Comparison of ENCODE assay signal across 9 mouse cellular contexts in genomic region chr10:77089336-77089735, GRCm38 (mm10). TPM values are rescaled to one million over a fixed set of nuclear protein-coding genes. Genes with fewer than 3 reads are reported as not detected.
DNase-seq lines count a peak whose midpoint lies in the region; ATAC-seq and TF ChIP-seq lines count a peak whose summit lies in the region.
"Had no signal": no experiment of that assay in that cellular context is flagged by ENCODE, and none has a peak within 500 bp of the region (broad histone marks: within the 10 kb centered on the region; RNA-seq: fewer than 3 reads in every experiment).

No protein-coding gene starts in this region.

- peak overlapping the region; percentile 79 for H3K27ac ChIP-seq in CH12.LX (ENCODE audit: insufficient read depth, low read depth)
- H3K27ac ChIP-seq in heart, embryonic 11.5 days (ENCODE audit: low read depth, low read length), result peak overlapping the region; percentile 42; the same call in 1 of the 2 replicates
- peak overlapping the region; percentile 79 for H3K27ac ChIP-seq in liver, embryonic 13.5 days
- peak overlapping the region; percentile 39; the same call in 1 of the 2 replicates for H3K27ac ChIP-seq in stomach, embryonic 14.5 days (ENCODE audit: low read length)
- H3K27ac ChIP-seq: macrophage had no signal

- peaks cover 4 to 21% of the 10 kb centered on the region in 2 experiments; a peak in 2 of 4 replicates for H3K4me1 ChIP-seq in CH12.LX (ENCODE audit: control insufficient read depth in 1 of 2, insufficient read depth in 2 of 2)
- H3K4me1 ChIP-seq in heart, embryonic 11.5 days (ENCODE audit: control insufficient read depth, insufficient read depth, low read length), result peaks cover 19% of the 10 kb centered on the region
- peaks cover 33% of the 10 kb centered on the region for H3K4me1 ChIP-seq in liver, embryonic 13.5 days (replicated peaks)
- 0 out of 2 replicates have a peak, but pooled peaks cover 4% of the 10 kb centered on the region for H3K4me1 ChIP-seq in stomach, embryonic 14.5 days (ENCODE audit: control insufficient read depth, insufficient read depth, low read length)

- H3K36me3 ChIP-seq in CH12.LX (replicated peaks in 1 of 2; ENCODE audit: control insufficient read depth in 1 of 2, insufficient read depth in 1 of 2, low read length in 1 of 2), result peaks cover 0 to 13% of the 10 kb centered on the region in 2 experiments
- peaks cover 23% of the 10 kb centered on the region for H3K36me3 ChIP-seq in heart, embryonic 11.5 days (ENCODE audit: control insufficient read depth, insufficient read depth, low read length)
- H3K36me3 ChIP-seq in liver, embryonic 13.5 days, result peaks cover 33% of the 10 kb centered on the region
- H3K36me3 ChIP-seq in stomach, embryonic 14.5 days (ENCODE audit: control insufficient read depth, insufficient read depth, low read length), result no peaks in the 10 kb centered on the region

- TF ChIP-seq POLR2A in CH12.LX (IDR thresholded peaks at IDR 0.05; ENCODE audit: low read depth, low read length), result peak; percentile 48; the same call in 1 of the 2 replicates

- no peak for ATAC-seq in heart, embryonic 11.5 days (replicated peaks; ENCODE audit: insufficient number of reproducible peaks, low FRiP score, low TSS enrichment)
- no peak for ATAC-seq in liver, embryonic 13.5 days (ENCODE audit: low read depth)
- ATAC-seq in stomach, embryonic 14.5 days (ENCODE audit: insufficient number of reproducible peaks, insufficient read depth, low FRiP score, low read depth), result peak; percentile 46; the same call in 1 of the 2 replicates

- no peak for DNase-seq in CH12.LX (ENCODE audit: extremely low read depth)
- DNase-seq in adrenal gland, adult (ENCODE audit: inconsistent age in 2 of 2, low spot score in 1 of 2), result peak; percentile 74 to 89
- no peak for DNase-seq in liver, embryonic 13.5 days
- no peak for DNase-seq in frontal cortex, adult 2 months (ENCODE audit: extremely low spot score in 1 of 2, low spot score in 1 of 2)
- no peak for DNase-seq in neural tube, embryonic 10.5 days (ENCODE audit: extremely low spot score, low spot score)
- no peak for DNase-seq in thymus, postnatal 10 days (ENCODE audit: low spot score in 2 of 2)

- in situ Hi-C loops in CH12.LX (cut with MboI; ENCODE audit: low pct_ligation_motif_present, low pct_unique_long_range_greater_than_20kb, low sequenced_read_pairs), result no loop called here

- H3K4me3 ChIP-seq in CH12.LX (replicated peaks in 1 of 3; ENCODE audit: low read depth in 2 of 3, low read length in 2 of 3, poor library complexity in 1 of 3), result peak overlapping the region in 1 of 3 experiments; percentile 9
- no peak overlapping the region for H3K4me3 ChIP-seq in heart, embryonic 11.5 days (ENCODE audit: low read depth, low read length)
- H3K4me3 ChIP-seq in liver, embryonic 13.5 days (replicated peaks), result no peak overlapping the region
- no peak overlapping the region for H3K4me3 ChIP-seq in stomach, embryonic 14.5 days (ENCODE audit: low read depth, low read length)

- 30% methylated on average over 8 of the region's 8 CpGs for WGBS in heart, embryonic 11.5 days (ENCODE audit: insufficient replicate concordance)
- 53% methylated on average over 8 of the region's 8 CpGs for WGBS in liver, embryonic 13.5 days (ENCODE audit: insufficient replicate concordance)
- whole genome bisulfite sequencing in stomach, embryonic 14.5 days, result 47% methylated on average over 8 of the region's 8 CpGs

- no peak; the same call in 1 of the 2 replicates for TF ChIP-seq RAD21 in CH12.LX (IDR thresholded peaks at IDR 0.05; ENCODE audit: low read depth, low read length)

- H3K9ac ChIP-seq in CH12.LX (ENCODE audit: insufficient read depth, low read depth), result 0 out of 2 replicates have a peak overlapping the region, but pooled peaks have one; percentile 11
- peak overlapping the region; percentile 47; the same call in 1 of the 2 replicates for H3K9ac ChIP-seq in heart, embryonic 11.5 days (ENCODE audit: low read depth, low read length)
- no peak overlapping the region for H3K9ac ChIP-seq in liver, embryonic 13.5 days
- no peak overlapping the region for H3K9ac ChIP-seq in stomach, embryonic 14.5 days (replicated peaks; ENCODE audit: low read depth, low read length)

- dilution Hi-C loops in CH12.LX (cut with MboI; ENCODE audit: extremely low pct_ligation_motif_present, extremely low pct_unique_long_range_greater_than_20kb, low sequenced_read_pairs), result no loop called here

- no peaks in the 10 kb centered on the region for H3K79me2 ChIP-seq in CH12.LX (replicated peaks; ENCODE audit: control insufficient read depth, extremely low read depth, insufficient read depth, poor library complexity, severe bottlenecking)

- no peak for TF ChIP-seq CTCF in CH12.LX (conservative IDR thresholded peaks at IDR 0.05 in 1 of 2, IDR thresholded peaks at IDR 0.05 in 1 of 2; ENCODE audit: low read depth in 2 of 2, low read length in 2 of 2)

- H3K9me3 ChIP-seq in CH12.LX (replicated peaks; ENCODE audit: low read length), result peaks cover 10% of the 10 kb centered on the region
- H3K9me3 ChIP-seq in heart, embryonic 11.5 days (replicated peaks; ENCODE audit: control insufficient read depth, low read length), result peaks cover 5% of the 10 kb centered on the region
- H3K9me3 ChIP-seq in liver, embryonic 13.5 days (replicated peaks), result peaks cover 3% of the 10 kb centered on the region; the same call in 1 of the 2 replicates
- H3K9me3 ChIP-seq in stomach, embryonic 14.5 days (ENCODE audit: control insufficient read depth, low read depth, low read length), result peaks cover 5% of the 10 kb centered on the region; the same call in 1 of the 2 replicates

- peak overlapping the region; percentile 48; the same call in 1 of the 2 replicates for H3K4me2 ChIP-seq in CH12.LX (ENCODE audit: insufficient read depth, low read depth, poor library complexity, severe bottlenecking)
- peak overlapping the region; percentile 42 for H3K4me2 ChIP-seq in heart, embryonic 11.5 days
- H3K4me2 ChIP-seq in liver, embryonic 13.5 days, result no peak overlapping the region
- no peak overlapping the region for H3K4me2 ChIP-seq in stomach, embryonic 14.5 days (replicated peaks; ENCODE audit: low read depth, low read length)

- TF ChIP-seq EP300 in CH12.LX (IDR thresholded peaks at IDR 0.05; ENCODE audit: low read length), result no peak

- H3K27me3 ChIP-seq in CH12.LX (replicated peaks), result peaks cover 66% of the 10 kb centered on the region
- no peaks in the 10 kb centered on the region for H3K27me3 ChIP-seq in heart, embryonic 11.5 days (ENCODE audit: control insufficient read depth, insufficient read depth, low read length)
- no peaks in the 10 kb centered on the region for H3K27me3 ChIP-seq in liver, embryonic 13.5 days
- H3K27me3 ChIP-seq in stomach, embryonic 14.5 days (ENCODE audit: control insufficient read depth, insufficient read depth, low read length), result no peaks in the 10 kb centered on the region

TF ChIP-seq in CH12.LX, 34 proteins besides CTCF, POLR2A, EP300 and RAD21:
- TF ChIP-seq RCOR1 (conservative IDR thresholded peaks at IDR 0.05; ENCODE audit: low read depth, low read length), result peak; percentile 50; the same call in 1 of the 2 replicates
- TF ChIP-seq SMC3 (IDR thresholded peaks at IDR 0.05; ENCODE audit: low read depth, low read length), result no peak; the same call in 1 of the 2 replicates
- TF ChIP-seq MXI1 (IDR thresholded peaks at IDR 0.05; ENCODE audit: low read depth, low read length), result peak; percentile 46
- TF ChIP-seq MAZ (IDR thresholded peaks at IDR 0.05; ENCODE audit: low read depth, low read length), result 0 out of 2 replicates have a peak, but pooled peaks have one; percentile 13
- TF ChIP-seq JUN (IDR thresholded peaks at IDR 0.05; ENCODE audit: insufficient read depth, low read depth, low read length), result peak; percentile 18; the same call in 1 of the 2 replicates
- TF ChIP-seq TCF12 (IDR thresholded peaks at IDR 0.05; ENCODE audit: low read depth, low read length), result peak; percentile 53; the same call in 1 of the 2 replicates
- TF ChIP-seq NELFE (IDR thresholded peaks at IDR 0.05; ENCODE audit: low read depth, low read length), result 0 out of 2 replicates have a peak, but pooled peaks have one; percentile 35
- no peak for TF ChIP-seq ZC3H11A (IDR thresholded peaks at IDR 0.05; ENCODE audit: low read depth, low read length)
- TF ChIP-seq TBP (conservative IDR thresholded peaks at IDR 0.05; ENCODE audit: low read depth, low read length), result peak; percentile 77
- TF ChIP-seq SIN3A (IDR thresholded peaks at IDR 0.05; ENCODE audit: low read length), result peak; percentile 32; the same call in 1 of the 2 replicates
- TF ChIP-seq NRF1 (IDR thresholded peaks at IDR 0.05; ENCODE audit: low read depth, low read length), result no peak
- TF ChIP-seq JUND (conservative IDR thresholded peaks at IDR 0.05; ENCODE audit: low read depth, low read length), result 0 out of 2 replicates have a peak, but pooled peaks have one; percentile 10
- no peak for TF ChIP-seq MYC (IDR thresholded peaks at IDR 0.05; ENCODE audit: low read depth, low read length)
- TF ChIP-seq USF1 (IDR thresholded peaks at IDR 0.05; ENCODE audit: low read depth, low read length), result no peak
- TF ChIP-seq MAX (IDR thresholded peaks at IDR 0.05; ENCODE audit: low read length), result no peak
- TF ChIP-seq ELF1 (IDR thresholded peaks at IDR 0.05; ENCODE audit: low read depth, low read length), result peak; percentile 20; the same call in 1 of the 2 replicates
- peak; percentile 38; the same call in 1 of the 2 replicates for TF ChIP-seq BHLHE40 (IDR thresholded peaks at IDR 0.05; ENCODE audit: low read depth, low read length)
- TF ChIP-seq UBTF (IDR thresholded peaks at IDR 0.05; ENCODE audit: low read depth, low read length), result no peak
TF ChIP-seq in CH12.LX: peak in this region for 11.

RNA-seq across cellular contexts. Expression of gene Slc19a1, which starts 57.3 kb away (rescaled TPM):
- 50.2 and 54.4 TPM in 2 replicates for total RNA-seq in CH12.LX (2012; rRNA removed)
- 36.0 and 40.1 TPM in 2 replicates for total RNA-seq in CH12.LX (2014; rRNA removed)
- 53.3 and 59.8 TPM in 2 replicates for polyA plus RNA-seq in CH12.LX (2012; ENCODE audit: insufficient read length, low read depth)
- polyA plus RNA-seq in heart, embryonic 11.5 days (2014; fragmentation: Nextera tagmentation; extraction: Ambion mirVana), result 15.3 and 15.8 TPM in 2 replicates
- 29.4 and 32.5 TPM in 2 replicates for polyA plus RNA-seq in liver, embryonic 13.5 days (2015; fragmentation: Nextera tagmentation; extraction: Ambion mirVana)
- 30.2 and 35.4 TPM in 2 replicates for polyA plus RNA-seq in stomach, embryonic 14.5 days (2014; fragmentation: Nextera tagmentation; extraction: Ambion mirVana)
- 31.0 and 32.6 TPM in 2 replicates for polyA plus RNA-seq in frontal cortex, adult 2 months (2012; rRNA removed)

Comparison
In these comparisons a context has a peak if more than half of its experiments do, and no peak if none do; other contexts are left out.
1. DNase-seq: peak in adrenal gland, adult (2 of 2); none in CH12.LX (single experiment), liver, embryonic 13.5 days (single experiment), frontal cortex, adult 2 months (0 of 2), neural tube, embryonic 10.5 days (single experiment) and thymus, postnatal 10 days (0 of 2).
2. H3K4me2 ChIP-seq: peak in CH12.LX (single experiment) and heart, embryonic 11.5 days (single experiment); none in liver, embryonic 13.5 days (single experiment) and stomach, embryonic 14.5 days (single experiment).
3. H3K9ac ChIP-seq: peak in CH12.LX (single experiment) and heart, embryonic 11.5 days (single experiment); none in liver, embryonic 13.5 days (single experiment) and stomach, embryonic 14.5 days (single experiment).
4. Peak in every context shown above with its lines, with median percentiles within 50 percentile points of each other: H3K27ac ChIP-seq.